Mouse (Mus musculus): ENCODE results near the gene Rnaseh1.

Rnaseh1 gene

DNA sequence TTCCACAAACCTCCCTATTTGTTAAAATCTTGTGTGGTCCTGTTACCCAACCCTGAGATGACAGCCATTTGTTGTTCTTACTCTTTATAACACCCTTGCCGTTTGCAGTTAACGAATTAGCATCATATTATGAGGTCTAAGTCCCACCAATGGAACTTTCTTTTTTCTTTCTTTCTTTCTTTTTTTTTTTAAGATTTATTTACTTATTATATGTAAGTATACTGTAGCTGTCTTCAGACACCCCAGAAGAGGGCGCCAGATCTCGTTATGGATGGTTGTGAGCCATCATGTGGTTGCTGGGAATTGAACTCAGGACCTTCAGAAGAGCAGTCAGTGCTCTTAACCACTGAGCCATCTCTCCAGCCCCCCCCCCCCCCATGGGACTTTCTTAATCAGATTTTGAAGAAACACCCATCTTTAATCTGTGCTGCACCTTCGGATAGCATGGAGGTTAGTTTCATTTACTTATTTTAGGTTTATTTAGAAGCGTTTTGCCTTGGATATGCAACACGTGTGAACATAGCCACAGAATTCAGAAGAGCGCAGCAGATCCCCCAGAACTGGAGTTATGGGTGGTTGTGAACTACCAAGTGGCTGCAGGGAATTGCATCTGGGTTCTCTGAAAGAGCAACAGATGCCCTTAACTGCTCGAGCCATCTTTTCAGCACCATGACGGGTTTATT lies 24.8 kb downstream of the Rnaseh1 start:
- no peak for DNase-seq

GRCm38 (mm10) chr12:28675121-28675924 lies 25.9 kb downstream of the Rnaseh1 start, which contains the start of gene Adi1:
Gene Adi1, plus strand, starts transcription at chr12:28675231.
- DNase-seq: peak; percentile 89 to 94

GRCm38 (mm10) chr12:28675925-28676209 lies 26.5 kb downstream of the Rnaseh1 start:
- DNase-seq: no peak

- no peak for DNase-seq
Measured at GRCm38 (mm10) chr12:28684674-28685073, 35.3 kb downstream of the Rnaseh1 start.

GRCm38 (mm10) chr12:28685771-28686170 lies 36.4 kb downstream of the Rnaseh1 start:
- DNase-seq: no peak

DNA sequence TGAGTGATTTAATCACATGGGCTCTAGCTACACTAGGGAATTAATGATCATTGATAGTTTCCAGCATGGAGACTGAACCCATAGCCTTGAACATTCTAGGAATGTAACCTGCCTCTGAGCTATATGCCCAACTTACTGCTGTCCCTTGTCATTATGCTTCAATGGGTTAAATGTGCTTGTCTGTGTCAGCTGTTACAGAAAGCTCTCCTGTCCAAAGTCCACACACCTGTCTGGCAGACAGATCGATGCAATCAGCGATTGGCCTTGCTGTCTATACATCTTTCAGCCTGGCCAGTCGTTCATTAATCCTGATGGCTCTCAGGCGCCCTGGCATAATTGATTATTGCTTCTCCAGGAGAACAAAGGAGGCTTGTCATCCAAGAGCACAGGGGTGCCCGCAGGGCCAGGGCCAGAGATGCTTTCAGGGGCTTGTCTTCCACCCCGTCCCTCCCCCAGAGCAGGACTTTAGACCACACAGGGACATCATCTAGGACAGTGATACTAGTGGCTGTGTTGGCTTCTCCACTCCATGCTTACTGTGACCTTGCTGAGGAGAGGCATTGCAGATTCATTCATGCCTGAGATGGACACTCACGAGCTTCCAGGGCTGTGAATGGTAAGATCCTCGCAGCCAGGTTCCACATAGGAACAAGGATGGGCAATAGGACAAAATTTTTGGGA lies 36.9 kb downstream of the Rnaseh1 start:
- DNase-seq: no peak

DNA sequence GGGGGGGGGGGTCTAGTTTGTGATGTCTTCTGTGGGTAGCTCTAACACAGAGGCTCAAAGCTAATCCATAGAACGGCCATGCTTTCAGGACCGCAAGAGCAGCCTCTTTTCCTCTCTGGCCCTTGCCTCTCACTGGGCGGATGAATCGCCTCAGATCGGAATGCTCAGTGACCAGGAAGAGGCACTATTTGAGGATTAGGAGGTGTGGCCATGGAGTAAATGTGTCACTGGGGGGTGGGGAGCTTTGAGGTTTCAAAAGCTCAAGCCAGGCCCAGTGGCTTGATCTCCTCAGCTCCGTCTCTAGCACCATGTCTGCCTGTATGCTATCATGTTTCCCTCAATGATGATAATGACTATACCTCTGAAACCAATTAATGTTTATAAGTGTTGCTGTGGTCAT lies 39.6 kb downstream of the Rnaseh1 start:
- DNase-seq: no peak

- no peak for DNase-seq
Measured at GRCm38 (mm10) chr12:28690730-28691129, 41.3 kb downstream of the Rnaseh1 start.

- DNase-seq: no peak
Measured at GRCm38 (mm10) chr12:28693738-28694137, 44.3 kb downstream of the Rnaseh1 start.

GRCm38 (mm10) chr12:28694231-28694630 lies 44.8 kb downstream of the Rnaseh1 start:
- no peak for DNase-seq

DNA sequence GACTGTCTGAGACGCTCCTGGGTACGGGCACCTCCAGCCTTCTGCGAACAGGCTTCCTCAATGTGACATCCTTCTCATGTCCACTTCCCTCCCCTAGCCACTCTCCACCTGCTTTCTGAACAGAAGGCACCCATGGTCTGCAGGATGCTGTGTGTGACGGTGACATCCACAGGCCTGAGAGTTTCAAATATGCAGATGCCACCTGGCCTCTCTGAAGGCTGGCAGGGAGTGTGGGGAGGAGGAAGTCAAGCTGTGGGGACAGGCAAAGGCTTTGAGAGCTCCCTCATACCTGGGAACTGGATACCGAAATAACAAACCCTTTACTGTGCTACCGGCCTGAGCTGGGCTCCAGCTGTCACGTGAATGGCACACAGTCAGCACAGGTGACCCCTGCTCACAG lies 45.4 kb downstream of the Rnaseh1 start:
- DNase-seq: no peak

GRCm38 (mm10) chr12:28697821-28698595 lies 48.6 kb downstream of the Rnaseh1 start:
- peak in 1 of 2 experiments; percentile 43 for DNase-seq

DNA sequence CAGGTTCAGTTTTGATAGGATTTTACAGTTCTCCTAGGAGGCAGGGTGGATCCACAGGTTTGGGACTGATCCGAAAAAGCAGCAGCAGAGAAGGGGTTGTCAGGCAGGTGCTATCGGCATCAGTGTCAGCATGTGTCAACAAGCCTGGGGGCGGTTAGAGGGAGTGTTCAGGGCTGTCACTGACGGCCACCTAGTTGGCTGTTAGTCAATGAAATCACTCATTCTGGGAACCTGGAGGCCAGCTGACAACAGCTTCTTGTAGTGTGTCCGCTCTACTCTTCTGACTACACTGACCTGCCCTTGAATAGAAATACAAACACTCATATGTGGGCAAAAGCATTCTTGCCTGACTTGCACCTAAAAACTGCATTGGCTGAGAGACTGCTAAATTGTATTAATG lies 49.7 kb downstream of the Rnaseh1 start:
- no peak for DNase-seq

DNA sequence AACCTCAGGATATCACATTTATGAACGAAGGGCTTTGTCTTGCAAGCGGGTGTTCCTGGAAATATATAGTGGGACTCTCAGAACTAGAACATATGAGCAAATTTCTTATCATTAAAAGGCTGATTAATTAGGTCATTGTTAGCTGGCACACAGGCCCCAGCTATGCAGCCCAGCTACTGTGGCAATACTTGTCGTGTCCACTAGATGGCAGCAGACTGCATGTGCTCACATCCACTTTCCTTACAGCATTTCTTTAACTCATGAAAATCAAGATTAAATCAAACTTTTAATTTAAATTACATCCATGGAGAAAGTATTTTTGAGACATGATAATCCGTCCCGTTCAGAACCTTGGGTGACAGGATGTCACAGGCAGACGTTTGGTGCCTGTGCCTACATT lies 50.3 kb downstream of the Rnaseh1 start:
- DNase-seq: peak; percentile 82 to 86

GRCm38 (mm10) chr12:28700101-28700511 lies 50.7 kb downstream of the Rnaseh1 start:
- DNase-seq: peak in 1 of 2 experiments; percentile 27

DNA sequence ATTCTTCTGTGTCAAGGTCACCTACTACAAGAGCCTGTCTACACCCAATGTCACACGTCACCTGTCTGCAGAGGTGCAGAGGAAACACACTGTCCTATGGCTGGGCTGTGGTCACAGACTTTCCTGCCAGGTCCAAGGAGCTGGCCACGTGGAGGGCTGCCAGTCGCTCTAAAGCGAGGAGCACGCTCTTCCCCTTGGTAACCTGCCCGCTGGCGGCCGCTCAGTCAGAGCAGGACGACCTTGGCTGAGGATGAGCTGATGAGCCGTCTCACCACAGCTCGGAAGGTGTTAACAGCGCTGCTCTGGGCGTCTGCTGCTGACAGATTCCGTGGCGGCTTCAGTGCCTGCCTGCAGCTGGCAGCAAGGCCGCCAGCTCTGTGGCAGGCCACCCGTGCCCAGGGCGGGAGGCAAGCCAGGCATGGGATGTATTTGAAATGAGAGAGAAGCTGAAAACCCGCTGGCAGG lies 51.2 kb downstream of the Rnaseh1 start:
- DNase-seq: peak; percentile 28 to 51

DNA sequence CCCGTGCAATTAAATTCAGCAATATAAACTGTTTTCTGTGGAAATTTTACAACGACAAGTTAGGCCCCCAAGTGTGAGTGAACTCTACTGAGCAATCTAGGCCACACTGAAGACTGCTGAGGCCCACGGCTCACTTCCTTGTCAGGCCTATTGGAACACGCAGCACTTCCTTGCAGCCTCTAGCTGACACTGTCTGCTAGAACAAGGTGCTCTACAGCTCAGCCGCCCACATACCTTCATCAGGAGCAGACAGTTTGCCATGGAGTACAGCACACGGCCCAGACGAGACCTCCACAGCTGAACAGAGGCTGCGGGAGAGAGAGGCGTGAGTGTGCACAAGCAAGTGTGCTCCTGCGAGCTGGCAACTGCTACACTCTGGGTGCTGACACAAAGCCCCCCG lies 51.9 kb downstream of the Rnaseh1 start:
- no peak for DNase-seq

DNA sequence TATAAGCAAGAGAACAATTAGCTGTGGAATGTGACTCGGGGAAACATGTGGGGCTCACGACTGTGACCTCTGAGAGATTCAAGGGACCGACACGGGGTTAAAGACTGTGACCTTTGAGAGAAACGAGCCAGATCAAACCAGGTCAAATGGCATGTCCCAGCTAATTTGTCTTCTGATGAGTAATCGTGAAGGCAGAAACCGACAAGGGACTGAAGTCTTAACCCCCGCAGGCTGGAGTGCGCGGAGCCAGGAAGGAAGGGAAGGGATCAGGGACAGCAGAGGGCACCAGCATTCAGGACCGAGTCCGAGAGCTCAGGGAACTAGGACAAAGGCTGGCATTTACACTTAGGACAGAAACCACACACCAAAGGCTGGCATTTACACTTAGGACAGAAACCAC lies 55.0 kb downstream of the Rnaseh1 start:
- peak; percentile 38 to 61 for DNase-seq

- DNase-seq: no peak
Measured at GRCm38 (mm10) chr12:28705204-28705603, 55.8 kb downstream of the Rnaseh1 start.

GRCm38 (mm10) chr12:28708154-28708553 lies 58.8 kb downstream of the Rnaseh1 start:
- DNase-seq: no peak

Measured in kidney, postnatal 4 days (tissue).